Mouse (Mus musculus) MEL (cell line): Measurements from ENCODE around the gene Pfkfb3.

Source experiments
- CTCF ChIP-seq, 3 experiments: IDR thresholded peaks in 2 of 3; conservative IDR thresholded peaks in 1 of 3; 2 replicates each; pipeline ENCODE4 v1.5.1; 2011 to 2012; ENCODE audit warnings: low read length in 3 of 3, low read depth in 2 of 3, mild to moderate bottlenecking in 2 of 3, improper control_type of control experiment in 1 of 3, inconsistent platforms in 1 of 3, mixed read lengths in 1 of 3, moderate library complexity in 1 of 3; ENCODE audit not compliant: control insufficient read depth in 1 of 3, insufficient read depth in 1 of 3, poor library complexity in 1 of 3, severe bottlenecking in 1 of 3
- EP300 ChIP-seq, 2 experiments: IDR thresholded peaks; 2 replicates each; pipeline ENCODE4 v1.6.1; 2011; ENCODE audit warnings: improper control_type of control experiment in 2 of 2, low read length in 2 of 2, low read depth in 1 of 2, mild to moderate bottlenecking in 1 of 2
- GATA1 ChIP-seq: IDR thresholded peaks from 2 replicates; pipeline ENCODE4 v1.6.1; 2011; ENCODE audit warnings: low read depth, low read length, improper control_type of control experiment
- MAFK ChIP-seq: IDR thresholded peaks from 2 replicates; pipeline ENCODE4 v1.6.1; 2011; ENCODE audit warnings: low read depth, mild to moderate bottlenecking, low read length, improper control_type of control experiment, borderline replicate concordance
- TCF12 ChIP-seq: IDR thresholded peaks from 2 replicates; pipeline ENCODE4 v1.6.1; 2014; ENCODE audit warnings: low read depth, mild to moderate bottlenecking, inconsistent platforms, low read length, improper control_type of control experiment, moderate library complexity
- ZC3H11A ChIP-seq: IDR thresholded peaks from 2 replicates; pipeline ENCODE4 v1.6.1; 2012; ENCODE audit warnings: low read depth, mild to moderate bottlenecking, inconsistent platforms, low read length, improper control_type of control experiment

DNA sequence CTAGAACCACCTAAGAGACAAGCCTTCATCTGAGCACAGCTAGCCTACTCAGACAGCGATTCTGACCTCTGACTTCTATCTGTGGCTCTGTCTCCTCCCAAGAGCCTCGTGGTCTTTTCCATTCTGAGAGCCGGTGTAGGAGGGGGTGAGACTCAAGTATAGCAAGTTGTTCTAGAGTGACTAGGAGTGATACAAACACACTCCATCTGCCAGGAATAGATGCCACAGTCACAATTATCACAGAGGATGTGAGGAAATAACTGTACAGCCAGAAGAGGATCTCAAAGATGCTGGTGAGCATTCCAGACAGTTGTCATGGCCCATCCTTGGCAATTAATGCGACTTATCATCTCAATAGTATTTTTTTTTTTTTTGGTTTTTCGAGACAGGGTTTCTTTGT, 129.6 kb downstream of the Pfkfb3 start:
- TF ChIP-seq GATA1 (no peak), CTCF (IDR thresholded peaks at IDR 0.05 in 2 of 3, conservative IDR thresholded peaks at IDR 0.05 in 1 of 3; ENCODE audit: control insufficient read depth in 1 of 3, insufficient read depth in 1 of 3, low read depth in 2 of 3, low read length in 3 of 3, poor library complexity in 1 of 3, severe bottlenecking in 1 of 3) (no peak), ZC3H11A (no peak), EP300 (IDR thresholded peaks at IDR 0.05; ENCODE audit: low read depth in 1 of 2, low read length in 2 of 2) (no peak), MAFK (no peak), TCF12 (no peak)
